Mouse (Mus musculus): ENCODE measurements around the gene Sun5.

Sun5 gene

DNA sequence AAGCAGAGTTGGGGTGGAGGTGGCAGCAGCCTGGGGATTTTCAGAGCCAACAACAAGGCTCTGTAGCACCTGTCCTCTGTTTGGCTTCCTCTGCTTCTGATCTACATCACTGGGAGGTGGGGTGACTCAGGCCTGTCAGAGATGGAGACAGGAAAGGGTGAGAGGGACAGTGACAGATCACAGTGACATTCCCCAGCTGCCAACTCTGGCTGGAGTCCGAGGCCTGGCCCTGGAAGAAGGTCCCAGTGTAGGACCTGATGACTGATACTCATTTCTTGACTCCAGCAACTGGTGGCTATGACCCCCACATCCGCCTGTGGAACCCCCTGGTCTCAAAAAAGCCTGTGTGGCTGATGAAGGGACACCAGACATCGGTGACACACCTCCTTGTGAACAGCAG lies 61.0 kb downstream of the Sun5 start:
- DNase-seq (ENCODE audit: low spot score): no peak

DNA sequence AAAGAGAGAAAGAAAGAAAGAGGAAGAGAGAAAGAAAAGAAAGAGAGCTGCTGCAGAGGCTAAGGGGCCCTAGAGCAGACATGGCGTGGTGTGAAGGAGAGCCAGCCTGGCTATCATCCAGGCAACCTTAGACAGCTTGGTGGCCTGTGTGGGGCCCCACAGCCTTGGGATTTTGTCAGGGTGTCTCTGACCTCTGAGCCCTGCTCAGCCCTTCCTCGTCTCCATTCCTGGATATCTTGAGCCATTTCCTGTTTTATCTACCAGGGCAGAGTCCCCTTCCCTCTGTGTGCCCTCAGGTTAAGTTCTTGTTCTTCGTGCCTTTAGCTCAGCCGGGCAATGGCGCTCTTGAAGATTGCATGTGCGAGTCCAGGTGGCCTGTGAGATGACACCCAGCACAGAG lies 62.0 kb downstream of the Sun5 start:
- no peak for DNase-seq (ENCODE audit: low spot score)

DNA sequence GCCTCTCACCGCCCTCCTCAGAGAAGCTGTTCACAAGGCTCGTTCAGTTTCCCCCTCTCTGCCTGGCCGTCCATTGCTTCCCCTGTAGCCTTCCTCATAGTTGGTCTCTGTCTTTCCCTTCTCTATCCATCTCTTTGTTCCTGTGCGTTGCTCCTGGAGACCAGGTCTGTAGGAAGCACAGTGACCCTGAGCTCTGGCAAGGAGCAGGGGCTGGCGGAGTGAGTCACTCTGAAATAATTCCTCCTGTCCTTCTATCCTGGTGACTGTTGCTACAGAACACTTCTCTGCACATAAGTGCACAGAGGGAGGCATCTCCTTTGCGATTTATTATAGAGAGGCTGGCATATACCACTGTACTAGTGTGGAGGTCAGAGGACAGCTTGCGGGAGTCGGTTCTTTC lies 62.7 kb downstream of the Sun5 start:
- no peak for DNase-seq (ENCODE audit: low spot score)

DNA sequence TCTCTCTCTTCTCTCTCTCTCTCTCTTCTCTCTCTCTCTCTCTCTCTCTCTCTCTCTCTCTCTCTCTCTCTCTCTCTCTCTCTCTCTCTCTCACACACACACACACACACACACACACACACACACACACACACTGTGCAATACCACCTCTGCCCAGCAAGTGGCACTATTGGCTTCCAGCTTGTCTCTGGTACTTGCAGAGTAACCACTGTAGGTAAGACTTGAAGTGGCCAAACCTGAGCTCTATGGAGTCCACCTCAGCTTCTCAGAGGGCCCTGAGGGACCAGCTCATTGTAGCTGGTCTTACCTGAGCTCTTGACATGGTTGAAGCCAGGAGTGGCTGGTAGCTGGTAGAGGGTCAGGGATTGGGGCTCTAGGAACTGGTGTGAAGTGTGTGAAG lies 63.4 kb downstream of the Sun5 start:
- DNase-seq (ENCODE audit: low spot score): peak; percentile 87
